Mouse (Mus musculus): ENCODE results near the gene Lmbrd1.
A peak's percentile ranks its signal among the peaks of the same experiment; 100 is the strongest.
"Not testable (repeated sequence)": the region's sequence is repeated elsewhere in the genome, so short reads cannot be mapped to it uniquely, and the experiment has no call there.

Gene Lmbrd1

GRCm38 (mm10) chr1:24678205-24678917, at the start of gene Lmbrd1:
Lmbrd1 (plus strand) TSS chr1:24678630.
- DNase-seq (ENCODE audit: low read depth, low spot score), result peak; percentile 93

GRCm38 (mm10) chr1:24633553-24634132, 44.8 kb upstream of the Lmbrd1 start:
- DNase-seq (ENCODE audit: low read depth, low spot score), result peak; percentile 11

GRCm38 (mm10) chr1:24650100-24650499, 28.3 kb upstream of the Lmbrd1 start:
- DNase-seq (ENCODE audit: low read depth, low spot score), result no peak

GRCm38 (mm10) chr1:24659914-24660313, 18.5 kb upstream of the Lmbrd1 start:
- DNase-seq (ENCODE audit: low read depth, low spot score), result no peak

DNA sequence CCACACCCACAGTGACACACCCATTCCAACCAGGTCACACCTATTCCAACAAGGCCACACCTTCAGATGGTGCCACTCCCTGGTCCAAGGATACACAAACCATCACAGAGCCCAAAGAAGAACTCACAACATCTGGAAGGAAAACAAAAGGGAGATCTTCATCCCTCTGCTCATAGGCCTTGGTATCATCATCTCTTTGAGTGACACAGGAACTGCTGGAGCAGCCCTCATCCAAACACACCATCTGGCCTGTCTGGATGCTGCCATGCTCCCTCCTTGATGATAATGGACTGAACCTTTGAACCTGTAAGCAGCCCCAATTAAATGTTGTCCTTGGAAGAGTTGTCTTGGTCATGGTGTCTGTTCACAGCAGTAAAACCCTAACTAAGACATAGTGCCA, 17.8 kb upstream of the Lmbrd1 start:
- DNase-seq (ENCODE audit: low read depth, low spot score), result not testable (repeated sequence)

DNA sequence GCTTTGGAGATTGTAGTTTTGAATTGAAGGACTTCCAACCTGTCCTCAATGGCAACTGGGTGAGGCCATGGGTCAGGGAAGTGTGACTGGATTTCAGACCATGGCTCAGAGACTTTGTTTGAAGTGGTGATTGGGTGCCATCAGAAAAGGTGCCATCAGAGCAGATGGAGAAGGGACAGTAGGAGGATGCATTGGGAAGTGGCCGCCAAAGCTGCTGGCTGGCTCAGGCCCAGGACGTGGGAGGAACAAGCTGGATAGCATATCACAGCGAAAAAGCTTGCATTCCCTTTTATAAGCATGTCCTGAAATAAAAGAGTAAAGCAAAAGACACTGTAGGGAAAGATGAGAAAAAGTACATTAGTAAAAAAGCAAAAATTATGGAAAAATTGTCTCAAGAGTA, 16.9 kb upstream of the Lmbrd1 start:
- DNase-seq (ENCODE audit: low read depth, low spot score), result no peak

GRCm38 (mm10) chr1:24664158-24664557, 14.3 kb upstream of the Lmbrd1 start:
- no peak for DNase-seq (ENCODE audit: low read depth, low spot score)

GRCm38 (mm10) chr1:24673231-24673630, 5.2 kb upstream of the Lmbrd1 start:
- DNase-seq (ENCODE audit: low read depth, low spot score), result no peak

DNA sequence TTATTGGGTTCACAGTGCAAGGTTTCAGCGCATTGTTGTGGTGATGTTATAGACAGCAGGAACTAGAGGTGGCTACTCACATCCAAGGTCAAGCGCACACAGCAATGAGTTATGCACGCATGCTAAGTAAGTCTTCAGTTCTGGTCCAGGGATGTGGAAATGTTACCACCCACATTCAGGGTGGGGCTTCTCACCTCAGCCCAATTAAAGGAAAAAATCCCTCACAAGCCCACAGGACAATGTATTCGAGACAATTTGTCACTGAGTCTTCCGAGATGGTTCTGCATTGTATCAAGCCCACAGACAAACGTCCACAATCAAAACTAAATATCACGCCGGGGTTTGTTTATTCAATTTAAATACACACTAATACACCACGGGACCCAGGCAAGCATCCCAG, 724 bp upstream of the Lmbrd1 start:
- no peak for DNase-seq (ENCODE audit: low read depth, low spot score)

- DNase-seq (ENCODE audit: low read depth, low spot score), result no peak
These were observed 641 bp downstream of the Lmbrd1 start for GRCm38 (mm10) chr1:24679071-24679470.

GRCm38 (mm10) chr1:24680991-24681390, 2.6 kb downstream of the Lmbrd1 start:
- no peak for DNase-seq (ENCODE audit: low read depth, low spot score)

GRCm38 (mm10) chr1:24681946-24682345, 3.5 kb downstream of the Lmbrd1 start:
- no peak for DNase-seq (ENCODE audit: low read depth, low spot score)

DNA sequence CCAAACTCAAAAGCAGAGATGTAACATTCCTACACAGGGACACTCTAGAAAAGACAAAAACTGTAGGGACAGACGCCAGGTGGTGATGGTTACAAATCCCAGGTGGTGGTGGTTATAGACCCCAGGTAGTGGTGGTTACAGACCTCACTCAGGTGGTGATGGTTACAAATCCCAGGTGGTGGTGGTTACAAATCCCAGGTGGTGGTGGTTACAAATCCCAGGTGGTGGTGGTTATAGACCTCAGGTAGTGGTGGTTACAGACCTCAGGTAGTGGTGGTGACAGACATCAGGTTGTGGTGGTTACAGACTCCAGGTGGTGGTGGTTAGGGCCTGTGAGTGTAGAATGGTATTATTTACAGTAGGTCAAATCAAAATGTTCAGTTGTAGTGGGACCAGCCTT, 5.5 kb downstream of the Lmbrd1 start:
- peak; percentile 51 for DNase-seq (ENCODE audit: low read depth, low spot score)

- DNase-seq (ENCODE audit: low read depth, low spot score), result no peak
These were observed 7.2 kb downstream of the Lmbrd1 start for GRCm38 (mm10) chr1:24685606-24686005.

- DNase-seq (ENCODE audit: low read depth, low spot score), result no peak
These were observed 8.0 kb downstream of the Lmbrd1 start for GRCm38 (mm10) chr1:24686235-24687021.

GRCm38 (mm10) chr1:24697677-24698076, 19.2 kb downstream of the Lmbrd1 start:
- no peak for DNase-seq (ENCODE audit: low read depth, low spot score)

DNA sequence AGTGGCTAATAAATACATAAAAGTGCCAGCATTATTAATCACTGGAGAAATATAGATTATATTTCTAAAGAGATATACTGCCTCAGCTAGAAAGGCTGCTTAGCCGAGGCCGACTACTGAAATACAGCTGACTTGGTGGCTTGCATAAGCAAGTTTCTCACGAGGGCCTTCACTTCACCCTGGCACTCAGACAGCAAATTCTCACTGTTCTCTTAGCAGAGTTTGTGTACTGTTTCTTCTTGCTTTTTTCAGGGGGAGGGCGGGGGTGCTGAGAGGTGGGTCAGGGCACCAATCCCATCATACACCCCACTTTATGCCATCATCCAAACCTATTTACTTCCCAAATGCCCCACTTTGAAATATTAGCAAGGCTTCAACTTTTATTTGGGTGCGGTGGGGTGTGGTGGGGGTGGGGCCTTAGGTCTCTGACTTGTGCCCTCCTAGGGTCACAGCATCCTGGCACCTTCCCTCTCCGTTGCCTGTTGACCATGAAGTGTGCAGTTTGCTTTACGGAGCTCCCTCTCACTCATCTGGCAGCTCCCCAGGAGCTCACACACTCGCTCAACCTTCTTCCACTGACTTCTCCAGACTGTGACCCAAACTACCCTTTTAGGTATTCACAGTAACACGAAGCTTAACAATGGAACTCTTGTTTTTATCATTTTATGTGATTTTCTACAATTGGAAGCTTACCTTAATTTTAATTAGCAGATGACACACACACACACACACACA, 19.9 kb downstream of the Lmbrd1 start:
- no peak for DNase-seq (ENCODE audit: low read depth, low spot score)

GRCm38 (mm10) chr1:24699320-24699719, 20.9 kb downstream of the Lmbrd1 start:
- peak; percentile 58 for DNase-seq (ENCODE audit: low read depth, low spot score)

DNA sequence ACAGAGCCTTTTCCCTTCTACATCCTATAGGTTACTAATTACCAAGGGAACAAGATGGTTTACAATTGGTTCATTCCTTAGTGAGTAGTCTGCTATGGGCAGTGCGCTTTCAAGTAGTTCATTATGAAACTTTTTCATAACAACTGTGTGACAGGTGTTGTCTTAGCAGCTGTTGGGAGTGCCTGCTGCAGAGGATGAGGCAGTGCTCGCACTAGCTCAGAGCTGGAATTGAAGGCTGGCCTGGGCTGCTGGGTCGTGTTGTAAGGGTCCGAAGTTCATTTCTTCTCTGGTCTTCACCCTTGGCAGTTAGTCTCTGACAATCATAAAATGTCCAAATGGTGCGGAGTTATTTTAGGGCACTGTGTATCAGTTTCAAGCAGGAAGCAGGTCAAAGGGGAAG, 21.8 kb downstream of the Lmbrd1 start:
- peak; percentile 40 for DNase-seq (ENCODE audit: low read depth, low spot score)

DNA sequence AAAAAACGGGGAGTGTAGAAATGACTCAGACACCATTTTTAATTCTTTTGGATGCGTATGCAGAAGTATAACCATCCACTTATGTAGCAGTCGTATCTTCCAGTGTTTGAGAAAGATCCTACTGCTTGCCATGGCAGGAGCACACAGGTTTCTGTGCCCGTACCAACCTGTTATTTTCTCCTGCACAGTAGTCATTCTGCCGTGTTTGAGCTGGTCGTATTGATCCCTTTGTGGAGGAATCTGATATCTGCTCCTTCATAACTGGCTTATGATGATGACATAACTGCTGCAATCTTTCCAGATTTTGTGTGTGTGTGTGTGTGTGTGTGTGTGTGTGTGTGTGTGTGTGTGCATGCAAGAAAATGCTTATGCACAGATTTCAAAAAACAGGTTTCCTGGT, 25.4 kb downstream of the Lmbrd1 start:
- no peak for DNase-seq (ENCODE audit: low read depth, low spot score)

- no peak for DNase-seq (ENCODE audit: low read depth, low spot score)
These were observed 37.9 kb downstream of the Lmbrd1 start for GRCm38 (mm10) chr1:24716301-24716700.

DNA sequence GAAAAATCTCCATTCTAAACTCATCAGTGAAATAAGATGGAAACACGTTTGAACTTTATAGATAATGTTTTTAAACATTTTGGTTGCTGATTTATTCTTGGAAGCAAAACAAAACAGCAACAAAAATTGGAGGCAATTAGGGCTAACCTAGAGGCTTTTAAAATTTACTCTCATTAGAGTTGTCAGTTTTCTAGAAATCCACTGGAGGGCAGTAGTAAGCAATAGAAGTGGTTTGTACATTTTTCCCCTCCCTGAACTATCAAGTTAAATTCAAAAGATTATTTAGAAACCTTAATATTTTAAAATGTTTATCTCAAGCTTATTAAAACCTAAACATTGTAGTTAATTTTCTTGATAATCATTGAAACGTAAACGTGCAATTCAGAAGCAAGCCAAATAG, 41.2 kb downstream of the Lmbrd1 start:
- DNase-seq (ENCODE audit: low read depth, low spot score), result no peak

Data from skeletal muscle tissue, adult 2 months (tissue).